Mouse (Mus musculus) midbrain, embryonic 15.5 days (tissue): ENCODE measurements at regions not wholly inside any gene's neighbourhood (a gene's known extent, or its start where the extent isn't known, plus 50 kb on each side); places are given as distances from the start of the nearest gene placed in this dataset.

Experiments used
- ATAC-seq: fragments of 200-750 bp; cut with Nextera tagmentation; replicated peaks from 2 replicates; pipeline ENCODE4 v1.8.0; 2017; ENCODE audit warnings: moderate TSS enrichment
- H3K27ac ChIP-seq: fragments of 300-500 bp; sonication (generic); 2 replicates; pipeline ENCODE4 v1.5.1; 2015; ENCODE audit warnings: mild to moderate bottlenecking, inconsistent platforms
- H3K27me3 ChIP-seq: fragments of 300-500 bp; sonication (generic); replicated peaks from 2 replicates; pipeline ENCODE4 v1.6.1; 2015; ENCODE audit warnings: inconsistent platforms
- H3K36me3 ChIP-seq: fragments of 300-500 bp; sonication (generic); replicated peaks from 2 replicates; pipeline ENCODE4 v1.6.1; 2015; ENCODE audit warnings: inconsistent platforms
- H3K4me1 ChIP-seq: fragments of 300-500 bp; sonication (generic); 2 replicates; pipeline ENCODE4 v1.6.1; 2015; ENCODE audit warnings: inconsistent platforms
- H3K4me2 ChIP-seq: fragments of 300-500 bp; sonication (generic); 2 replicates; pipeline ENCODE4 v1.6.1; 2015; ENCODE audit warnings: inconsistent platforms, mild to moderate bottlenecking, moderate library complexity
- H3K4me3 ChIP-seq: fragments of 300-500 bp; sonication (generic); 2 replicates; pipeline ENCODE4 v1.5.1; 2015; ENCODE audit warnings: mild to moderate bottlenecking, inconsistent platforms
- H3K9ac ChIP-seq: fragments of 300-500 bp; sonication (generic); 2 replicates; pipeline ENCODE4 v1.6.1; 2015; ENCODE audit warnings: mild to moderate bottlenecking, inconsistent platforms
- H3K9me3 ChIP-seq: fragments of 300-500 bp; sonication (generic); 2 replicates; pipeline ENCODE4 v1.6.1; 2016; ENCODE audit warnings: inconsistent platforms
- WGBS: fragments of 180-500 bp; shearing (Covaris S2); methylation state at CpG from one replicate; pipeline ENCODE4 v1.1.7; 2015; ENCODE audit warnings: mixed read lengths; 5-methylcytosine and 5-hydroxymethylcytosine counted together

DNA sequence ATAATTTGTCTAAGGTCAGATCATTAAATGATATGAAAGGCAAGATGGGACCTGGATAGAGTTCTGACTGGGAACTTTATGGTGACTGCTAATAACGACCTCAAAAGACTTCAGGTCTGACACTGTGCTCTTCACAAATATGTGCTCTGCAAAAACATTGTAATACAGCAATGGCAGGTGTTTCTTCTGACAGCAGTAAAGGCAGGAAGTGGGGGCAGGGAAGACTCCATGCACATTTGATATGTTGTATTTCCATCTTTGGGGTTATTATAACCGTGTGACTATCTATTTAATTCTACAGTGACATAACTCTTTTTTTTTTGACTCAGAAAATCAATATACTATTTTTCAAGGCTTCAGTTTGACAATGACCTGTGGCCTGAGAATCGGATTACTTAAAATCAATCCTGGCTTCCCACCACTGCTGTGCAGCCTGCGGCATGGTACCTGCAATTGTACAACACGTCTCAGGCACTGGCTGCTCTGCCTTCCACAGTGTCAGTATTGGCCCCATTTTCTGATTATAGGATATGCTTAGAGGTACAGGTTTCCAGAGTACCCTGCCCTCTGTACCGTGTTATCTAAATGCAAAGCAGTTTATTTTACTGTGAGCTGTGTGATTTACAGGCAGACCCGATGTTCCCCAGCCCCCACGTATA, 139.4 kb downstream of the Klf6 start:
- ATAC-seq = peak; percentile 45; the same call in 1 of the 2 replicates
- WGBS = 78% methylated on average over 8 of the region's 8 CpGs
- no peak overlapping the region for H3K9ac ChIP-seq

DNA sequence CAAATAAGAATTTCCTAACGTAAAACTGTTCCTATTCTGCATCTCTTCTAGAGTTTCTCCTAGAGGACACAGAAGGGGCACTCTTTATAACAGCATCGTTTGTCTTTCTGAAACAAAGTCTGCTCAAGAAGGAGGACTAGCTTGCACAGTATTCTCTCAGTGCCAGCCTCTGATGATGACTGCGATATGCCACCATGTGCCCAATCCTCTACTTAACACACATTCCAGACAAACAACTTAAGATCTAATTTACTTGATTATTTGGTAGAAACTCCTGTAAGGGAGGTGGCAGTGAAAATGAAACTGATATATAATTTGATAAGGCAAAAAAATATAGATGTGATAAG, 139.9 kb downstream of the Klf6 start:
- no peaks in the 10 kb centered on the region for H3K36me3 ChIP-seq
- WGBS = 78% methylated on average over 3 of the region's 3 CpGs
- no peak overlapping the region for H3K9ac ChIP-seq
- H3K27me3 ChIP-seq = no peaks in the 10 kb centered on the region
- ATAC-seq = no peak
- H3K4me3 ChIP-seq = no peak overlapping the region
- H3K27ac ChIP-seq = no peak overlapping the region
- H3K9me3 ChIP-seq = no peaks in the 10 kb centered on the region
- H3K4me1 ChIP-seq = no peaks in the 10 kb centered on the region
- H3K4me2 ChIP-seq = no peak overlapping the region

More for the DNA sequence above, 139.4 kb downstream of the Klf6 start:
- Histone ChIP-seq H3K4me1 (no peaks in the 10 kb centered on the region), H3K27ac (no peak overlapping the region), H3K4me2 (no peak overlapping the region), H3K36me3 (no peaks in the 10 kb centered on the region), H3K9me3 (no peaks in the 10 kb centered on the region), H3K4me3 (no peak overlapping the region), H3K27me3 (no peaks in the 10 kb centered on the region)

DNA sequence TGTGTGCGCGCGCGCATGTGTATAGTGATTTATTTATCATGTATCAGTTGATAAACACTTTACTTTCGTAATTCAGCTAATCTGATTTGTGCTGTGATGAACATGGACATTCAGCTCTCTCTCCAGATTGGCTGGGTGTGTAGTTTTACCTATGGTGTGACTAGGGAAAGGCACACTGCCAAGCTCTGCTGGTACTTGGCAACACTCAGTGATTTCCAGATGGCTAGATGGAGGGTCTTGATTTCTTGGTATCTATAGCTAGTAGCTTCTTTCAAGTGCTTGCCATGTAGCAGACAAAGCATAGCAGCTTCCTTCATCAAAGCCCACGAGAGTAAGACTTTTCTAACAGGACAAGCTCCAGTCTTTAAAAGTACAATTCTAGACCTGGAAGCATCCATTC, 144.6 kb downstream of the Klf6 start:
- Histone ChIP-seq H3K4me3 (no peak overlapping the region), H3K4me1 (no peaks in the 10 kb centered on the region), H3K36me3 (no peaks in the 10 kb centered on the region), H3K27ac (no peak overlapping the region), H3K9ac (no peak overlapping the region), H3K27me3 (no peaks in the 10 kb centered on the region), H3K4me2 (no peak overlapping the region), H3K9me3 (no peaks in the 10 kb centered on the region)
- 94% methylated on average over 6 of the region's 6 CpGs for WGBS
- no peak for ATAC-seq

DNA sequence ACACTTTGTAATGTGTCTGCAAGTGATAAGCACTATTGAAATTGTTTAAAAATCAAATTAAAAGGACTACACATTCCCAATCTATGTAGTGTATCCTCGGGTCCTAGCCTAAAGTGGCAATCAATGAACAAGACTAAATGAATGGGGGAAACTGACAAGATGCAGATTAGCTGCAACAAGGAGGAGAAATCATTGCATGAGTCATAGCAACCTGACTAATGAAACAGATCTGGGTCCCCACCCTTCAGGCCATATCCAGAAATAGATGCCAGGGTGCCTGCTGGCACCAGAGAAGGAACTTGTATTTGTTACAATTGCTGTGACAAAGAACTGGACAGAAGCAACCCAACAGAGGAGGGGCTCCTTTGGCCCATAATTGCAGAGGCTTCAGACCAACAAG, 148.4 kb downstream of the Klf6 start:
- 65% methylated on average over 1 of the region's 1 CpGs for WGBS
- H3K4me1 ChIP-seq = no peaks in the 10 kb centered on the region
- H3K36me3 ChIP-seq = no peaks in the 10 kb centered on the region
- no peak overlapping the region for H3K27ac ChIP-seq
- H3K4me3 ChIP-seq = no peak overlapping the region
- ATAC-seq = no peak
- H3K4me2 ChIP-seq = no peak overlapping the region
- no peaks in the 10 kb centered on the region for H3K9me3 ChIP-seq
- H3K9ac ChIP-seq = no peak overlapping the region
- H3K27me3 ChIP-seq = no peaks in the 10 kb centered on the region

DNA sequence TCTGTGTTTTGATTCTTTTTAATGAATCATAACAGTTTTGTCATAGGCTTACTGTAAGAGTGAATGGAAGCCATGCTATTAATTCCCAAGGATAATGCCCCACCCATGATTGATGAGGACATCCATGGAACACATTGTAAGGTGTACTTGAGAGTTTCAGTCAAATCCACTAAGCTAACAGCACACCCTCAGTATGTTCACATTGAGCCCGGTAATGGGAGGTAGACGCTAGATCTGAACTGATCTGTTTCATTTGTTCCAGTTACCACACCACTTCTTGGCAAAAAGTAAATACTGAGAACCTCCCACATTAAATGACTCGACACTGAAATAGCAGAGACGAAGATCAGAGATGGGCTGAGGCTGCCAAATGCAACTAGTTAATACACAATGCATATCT, 165.9 kb downstream of the Klf6 start:
- H3K4me2 ChIP-seq = no peak overlapping the region
- 94% methylated on average over 4 of the region's 4 CpGs for WGBS
- no peaks in the 10 kb centered on the region for H3K4me1 ChIP-seq
- H3K9ac ChIP-seq = no peak overlapping the region
- H3K36me3 ChIP-seq = no peaks in the 10 kb centered on the region
- H3K27ac ChIP-seq = no peak overlapping the region
- H3K4me3 ChIP-seq = no peak overlapping the region
- no peak for ATAC-seq
- no peaks in the 10 kb centered on the region for H3K9me3 ChIP-seq
- H3K27me3 ChIP-seq = no peaks in the 10 kb centered on the region

DNA sequence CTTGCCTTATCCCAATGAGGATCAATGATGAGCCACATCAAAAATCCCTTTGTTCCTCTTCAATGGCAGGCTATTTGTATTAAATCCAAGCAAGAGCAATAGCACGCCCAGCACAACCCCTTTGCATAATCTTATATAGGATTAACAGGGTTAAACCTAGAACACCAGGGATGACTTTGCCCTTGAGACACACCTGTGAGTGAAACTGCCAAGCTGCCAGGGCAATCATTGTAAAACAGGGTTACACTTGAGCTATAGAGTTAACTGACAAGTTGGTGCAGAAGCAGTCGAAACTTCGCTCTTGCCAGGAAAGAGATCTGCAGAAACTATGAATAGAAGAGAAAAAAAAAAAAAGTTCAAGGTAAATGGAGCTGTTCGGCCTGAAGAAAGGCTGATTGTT, 167.6 kb downstream of the Klf6 start:
- no peak overlapping the region for H3K27ac ChIP-seq
- no peak for ATAC-seq
- H3K9me3 ChIP-seq = no peaks in the 10 kb centered on the region
- no peaks in the 10 kb centered on the region for H3K36me3 ChIP-seq
- no peak overlapping the region for H3K9ac ChIP-seq
- no peak overlapping the region for H3K4me2 ChIP-seq
- H3K4me1 ChIP-seq = no peaks in the 10 kb centered on the region
- 59% methylated on average over 4 of the region's 4 CpGs for WGBS
- H3K27me3 ChIP-seq = no peaks in the 10 kb centered on the region
- H3K4me3 ChIP-seq = no peak overlapping the region

DNA sequence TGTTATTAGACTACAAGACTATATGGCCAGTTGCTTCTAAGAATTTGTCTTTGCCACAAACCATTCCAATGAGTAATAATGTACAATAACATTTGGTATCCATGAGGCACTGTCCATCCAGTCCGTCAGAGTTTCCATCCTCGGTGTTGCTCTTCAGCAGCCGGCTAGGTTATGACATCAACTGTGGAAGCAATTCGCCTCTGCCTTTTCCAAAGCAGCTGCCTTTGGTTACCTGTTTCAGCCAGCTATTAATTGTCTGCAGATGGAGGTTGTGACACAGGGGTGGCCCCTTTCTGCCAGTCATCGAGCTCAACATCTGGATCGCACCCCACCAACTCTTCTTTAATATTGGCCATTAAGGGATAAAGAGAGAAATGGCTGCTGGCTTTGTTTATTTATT, 168.2 kb downstream of the Klf6 start:
- Histone ChIP-seq H3K9me3 (no peaks in the 10 kb centered on the region), H3K9ac (no peak overlapping the region), H3K27me3 (no peaks in the 10 kb centered on the region), H3K4me2 (no peak overlapping the region), H3K36me3 (no peaks in the 10 kb centered on the region), H3K4me1 (no peaks in the 10 kb centered on the region), H3K4me3 (no peak overlapping the region), H3K27ac (no peak overlapping the region)
- no peak for ATAC-seq
- 86% methylated on average over 6 of the region's 6 CpGs for WGBS

DNA sequence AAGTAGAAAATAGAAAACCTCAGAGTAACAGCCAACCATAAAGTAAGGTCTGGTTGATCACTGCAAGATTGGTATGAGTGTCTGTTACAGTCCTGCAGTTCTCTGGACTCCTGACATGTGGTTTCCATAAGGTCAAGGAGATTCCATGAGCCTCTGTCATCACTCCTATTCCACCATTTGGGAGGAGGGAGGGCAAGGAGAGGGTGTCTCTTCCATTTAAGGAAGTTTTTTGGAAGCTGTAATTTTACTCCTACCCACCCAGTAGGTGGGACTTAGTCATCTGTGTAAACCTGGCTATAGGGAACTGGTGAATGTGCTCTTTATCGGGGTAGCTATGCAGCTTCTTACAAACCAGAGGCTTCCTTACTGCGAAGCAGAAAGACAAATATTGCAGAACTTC, 168.8 kb downstream of the Klf6 start:
- 85% methylated on average over 2 of the region's 2 CpGs for WGBS
- no peak for ATAC-seq
- H3K27me3 ChIP-seq = no peaks in the 10 kb centered on the region
- no peak overlapping the region for H3K4me3 ChIP-seq
- H3K36me3 ChIP-seq = no peaks in the 10 kb centered on the region
- H3K9ac ChIP-seq = no peak overlapping the region
- H3K4me2 ChIP-seq = no peak overlapping the region
- H3K27ac ChIP-seq = no peak overlapping the region
- H3K9me3 ChIP-seq = no peaks in the 10 kb centered on the region
- H3K4me1 ChIP-seq = no peaks in the 10 kb centered on the region

DNA sequence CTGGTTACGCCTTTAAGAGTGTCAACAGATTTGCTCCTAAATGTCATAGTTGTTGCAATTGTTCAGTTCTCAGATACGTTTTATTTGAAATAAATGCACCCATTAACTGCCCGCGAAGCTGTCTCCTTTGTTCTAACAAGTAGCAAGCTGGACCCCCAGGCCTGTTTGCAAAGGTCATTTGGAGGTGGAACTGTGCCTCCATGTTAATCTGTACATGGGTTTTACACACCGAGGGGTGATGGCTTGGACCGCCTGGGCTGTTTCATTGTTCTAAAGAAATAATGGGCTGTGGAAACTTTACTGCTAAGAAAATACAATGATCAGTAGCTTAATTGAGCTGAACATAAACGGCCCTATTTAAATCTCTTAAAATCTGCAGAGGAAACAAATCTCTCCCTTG, 178.8 kb downstream of the Klf6 start:
- no peaks in the 10 kb centered on the region for H3K9me3 ChIP-seq
- H3K27ac ChIP-seq = no peak overlapping the region
- no peak for ATAC-seq
- no peak overlapping the region for H3K4me2 ChIP-seq
- no peaks in the 10 kb centered on the region for H3K36me3 ChIP-seq
- no peak overlapping the region for H3K9ac ChIP-seq
- peaks cover 7% of the 10 kb centered on the region; the same call in 1 of the 2 replicates for H3K4me1 ChIP-seq
- 48% methylated on average over 7 of the region's 7 CpGs for WGBS
- no peak overlapping the region for H3K4me3 ChIP-seq
- H3K27me3 ChIP-seq = no peaks in the 10 kb centered on the region

DNA sequence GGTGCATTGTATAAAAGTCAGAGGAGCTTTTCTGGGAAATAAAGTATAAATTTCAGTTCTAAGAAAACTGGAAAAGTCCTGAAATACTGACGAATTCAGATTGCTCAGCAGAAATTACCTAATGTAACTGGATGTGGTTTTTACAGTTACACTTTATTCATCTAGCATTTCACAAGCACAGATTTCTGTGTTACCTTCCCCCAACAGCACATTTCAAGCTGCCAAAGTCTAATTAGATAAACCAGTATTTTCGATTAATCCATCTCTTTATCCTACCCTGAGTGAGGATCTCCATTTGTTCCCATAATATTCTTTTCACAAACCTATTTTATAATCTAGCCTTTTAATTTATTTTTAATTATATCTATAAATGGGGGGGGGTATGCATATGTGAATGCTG, 179.4 kb downstream of the Klf6 start:
- Histone ChIP-seq H3K4me1 (peaks cover 7% of the 10 kb centered on the region; the same call in 1 of the 2 replicates), H3K9me3 (no peaks in the 10 kb centered on the region), H3K27ac (no peak overlapping the region), H3K36me3 (no peaks in the 10 kb centered on the region), H3K4me3 (no peak overlapping the region), H3K9ac (no peak overlapping the region), H3K27me3 (no peaks in the 10 kb centered on the region), H3K4me2 (no peak overlapping the region)
- ATAC-seq = no peak
- 77% methylated on average over 2 of the region's 2 CpGs for WGBS

DNA sequence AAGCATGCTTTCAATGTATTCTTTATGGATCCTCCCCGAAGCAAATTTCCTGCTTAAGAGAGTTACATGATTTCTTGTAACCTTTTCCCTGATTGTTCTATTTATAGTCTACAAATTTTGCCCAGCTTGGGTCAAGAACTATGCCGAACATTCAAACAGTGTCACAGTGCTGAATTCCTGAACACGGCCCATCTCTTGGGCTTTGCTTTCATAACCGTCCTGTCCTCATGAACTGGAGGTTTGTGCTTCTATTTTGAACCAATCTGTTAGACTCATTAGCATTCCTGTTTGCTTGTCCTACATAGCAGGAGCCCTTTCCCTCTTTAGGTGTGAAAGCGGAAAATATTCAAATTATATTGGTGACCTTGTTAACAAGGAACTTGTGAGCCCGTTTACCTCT, 181.2 kb downstream of the Klf6 start:
- Histone ChIP-seq H3K4me1 (peaks cover 7% of the 10 kb centered on the region; the same call in 1 of the 2 replicates), H3K27ac (no peak overlapping the region), H3K4me3 (no peak overlapping the region), H3K9ac (no peak overlapping the region), H3K36me3 (no peaks in the 10 kb centered on the region), H3K27me3 (no peaks in the 10 kb centered on the region), H3K4me2 (no peak overlapping the region), H3K9me3 (no peaks in the 10 kb centered on the region)
- ATAC-seq = no peak
- 83% methylated on average over 6 of the region's 6 CpGs for WGBS

DNA sequence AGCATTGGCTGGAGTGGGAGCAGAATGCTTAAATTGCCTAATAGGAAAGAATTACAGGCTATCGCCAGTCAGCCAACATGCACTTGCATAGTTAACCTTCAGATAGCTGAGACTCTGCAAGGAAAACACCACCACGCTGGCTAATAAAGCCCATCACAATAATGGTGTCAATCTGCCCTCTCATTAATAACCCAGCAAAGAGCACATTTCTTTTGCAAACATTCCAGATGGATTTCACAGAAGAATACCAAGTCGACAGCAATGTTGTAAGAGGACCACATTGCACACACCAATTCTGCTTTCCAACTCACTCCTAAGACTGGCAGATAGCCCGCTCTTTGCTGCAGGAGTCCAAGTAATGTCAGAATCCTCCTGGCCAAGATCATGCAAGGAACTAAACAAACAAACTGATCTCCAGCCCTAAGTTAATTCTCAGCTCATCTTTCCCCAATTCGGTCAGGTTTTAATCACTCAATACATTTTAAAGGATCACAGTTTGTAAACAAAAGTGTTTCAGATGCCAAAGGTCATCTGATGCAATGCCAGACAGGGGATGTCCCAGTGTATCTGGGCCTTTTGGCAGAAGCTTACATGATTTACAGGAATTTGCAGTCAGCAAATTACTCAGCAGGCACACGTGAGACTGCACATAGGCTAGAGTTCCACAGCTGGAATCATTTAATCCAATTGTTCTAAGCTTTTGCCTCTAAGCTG, 198.4 kb downstream of the Klf6 start:
- no peaks in the 10 kb centered on the region for H3K36me3 ChIP-seq
- WGBS = 24% methylated on average over 6 of the region's 6 CpGs
- no peak overlapping the region for H3K9ac ChIP-seq
- H3K27ac ChIP-seq = 0 out of 2 replicates have a peak overlapping the region, but pooled peaks have one; percentile 15
- peaks cover 17% of the 10 kb centered on the region for H3K4me1 ChIP-seq
- H3K4me2 ChIP-seq = 0 out of 2 replicates have a peak overlapping the region, but pooled peaks have one; percentile 11
- H3K27me3 ChIP-seq = no peaks in the 10 kb centered on the region
- ATAC-seq = peak; percentile 58
- H3K4me3 ChIP-seq = no peak overlapping the region
- H3K9me3 ChIP-seq = no peaks in the 10 kb centered on the region
